Mouse (Mus musculus) lung, embryonic 14.5 days (tissue): ENCODE results near the gene Rhoh. TPM values are rescaled to one million over a fixed set of nuclear protein-coding genes. Genes with fewer than 3 reads are reported as not detected.

Experiments
- ATAC-seq: fragments of 200-750 bp; cut with Nextera tagmentation; 2 replicates; pipeline ENCODE4 v1.8.0; 2017; ENCODE audit warnings: mild to moderate bottlenecking, moderate TSS enrichment, moderate library complexity; ENCODE audit not compliant: insufficient read depth
- DNase-seq: peaks from one replicate; pipeline ENCODE4 v3.0.0-alpha.2; 2015
- H3K27ac ChIP-seq: fragments of 300-500 bp; sonication (generic); 2 replicates; pipeline ENCODE4 v1.5.1; 2014; ENCODE audit warnings: low read depth, mild to moderate bottlenecking, moderate library complexity
- H3K27me3 ChIP-seq: fragments of 300-500 bp; sonication (generic); 2 replicates; pipeline ENCODE4 v1.6.1; 2014; ENCODE audit warnings: low read length, control low read depth; ENCODE audit not compliant: insufficient read depth
- H3K36me3 ChIP-seq: fragments of 300-500 bp; sonication (generic); 2 replicates; pipeline ENCODE4 v1.6.1; 2014; ENCODE audit warnings: control low read depth; ENCODE audit not compliant: insufficient read depth
- H3K4me1 ChIP-seq: fragments of 300-500 bp; sonication (generic); 2 replicates; pipeline ENCODE4 v1.6.1; 2014; ENCODE audit warnings: antibody characterized with exemption, control low read depth; ENCODE audit not compliant: insufficient read depth
- H3K4me2 ChIP-seq: fragments of 300-500 bp; sonication (generic); 2 replicates; pipeline ENCODE4 v1.6.1; 2014; ENCODE audit warnings: mild to moderate bottlenecking
- H3K4me3 ChIP-seq: fragments of 300-500 bp; sonication (generic); 2 replicates; pipeline ENCODE4 v1.5.1; 2014; ENCODE audit warnings: low read depth, low read length
- H3K9ac ChIP-seq: fragments of 300-500 bp; sonication (generic); 2 replicates; pipeline ENCODE4 v1.6.1; 2014
- H3K9me3 ChIP-seq: fragments of 300-500 bp; sonication (generic); 2 replicates; pipeline ENCODE4 v1.6.1; 2016; ENCODE audit warnings: low read depth, low read length, control low read depth
- CTCF ChIP-seq: IDR thresholded peaks from 2 replicates; pipeline ENCODE4 v1.5.1; 2016; ENCODE audit warnings: antibody characterized with exemption, low read depth
- WGBS: fragments of 180-500 bp; shearing (Covaris S2); extraction: QIAGEN DNeasy Blood & Tissue Kit; methylation state at CpG from one replicate; pipeline ENCODE4 v1.1.7; 2014; 5-methylcytosine and 5-hydroxymethylcytosine counted together
- polyA plus RNA-seq: library from polyadenylated mRNA; unstranded; fragments of >200 nt; fragmentation: Nextera tagmentation; extraction: Ambion mirVana; gene quantifications from 2 replicates; pipeline ENCODE4 v1.2.1, GENCODE M21; 2014

The Rhoh gene
- polyA plus RNA-seq, 1 experiment from 2014 or later: 0.76 TPM

GRCm38 (mm10) chr5:65895121-65895692 lies 34.2 kb downstream of the Rhoh start:
- TF ChIP-seq CTCF: no peak
- Histone ChIP-seq H3K4me3 (no peak overlapping the region), H3K27ac (no peak overlapping the region), H3K27me3 (no peaks in the 10 kb centered on the region), H3K4me2 (no peak overlapping the region), H3K4me1 (no peaks in the 10 kb centered on the region), H3K36me3 (no peaks in the 10 kb centered on the region), H3K9me3 (no peaks in the 10 kb centered on the region), H3K9ac (no peak overlapping the region)
- DNase-seq (no peak), ATAC-seq (no peak)
- 76% methylated on average over 6 of the region's 6 CpGs for WGBS

GRCm38 (mm10) chr5:65895764-65896163 lies 34.8 kb downstream of the Rhoh start:
- Histone ChIP-seq H3K36me3 (no peaks in the 10 kb centered on the region), H3K27me3 (no peaks in the 10 kb centered on the region), H3K4me2 (no peak overlapping the region), H3K27ac (no peak overlapping the region), H3K9ac (no peak overlapping the region), H3K4me1 (no peaks in the 10 kb centered on the region), H3K9me3 (no peaks in the 10 kb centered on the region), H3K4me3 (no peak overlapping the region)
- 71% methylated on average over 7 of the region's 7 CpGs for WGBS
- no peak for DNase-seq
- TF ChIP-seq CTCF: no peak
- ATAC-seq: no peak

- H3K27me3 ChIP-seq: no peaks in the 10 kb centered on the region
- no peaks in the 10 kb centered on the region for H3K36me3 ChIP-seq
- 83% methylated on average over 2 of the region's 2 CpGs for WGBS
- ATAC-seq (no peak), DNase-seq (no peak)
- H3K9ac ChIP-seq: no peak overlapping the region
- H3K4me1 ChIP-seq: no peaks in the 10 kb centered on the region
- no peak overlapping the region for H3K4me3 ChIP-seq
- no peak for TF ChIP-seq CTCF
- no peak overlapping the region for H3K4me2 ChIP-seq
- peaks cover 2% of the 10 kb centered on the region; the same call in 1 of the 2 replicates for H3K9me3 ChIP-seq
- H3K27ac ChIP-seq: no peak overlapping the region
Measured at GRCm38 (mm10) chr5:65897731-65898130, 36.7 kb downstream of the Rhoh start.

GRCm38 (mm10) chr5:65898683-65899082 lies 37.7 kb downstream of the Rhoh start:
- WGBS: 59% methylated on average over 3 of the region's 3 CpGs
- TF ChIP-seq CTCF: no peak
- no peak overlapping the region for H3K9ac ChIP-seq
- no peaks in the 10 kb centered on the region for H3K4me1 ChIP-seq
- H3K27ac ChIP-seq: no peak overlapping the region
- no peaks in the 10 kb centered on the region for H3K27me3 ChIP-seq
- H3K4me3 ChIP-seq: no peak overlapping the region
- no peaks in the 10 kb centered on the region for H3K36me3 ChIP-seq
- DNase-seq: no peak
- no peak overlapping the region for H3K4me2 ChIP-seq
- peaks cover 8% of the 10 kb centered on the region; the same call in 1 of the 2 replicates for H3K9me3 ChIP-seq
- ATAC-seq: no peak

GRCm38 (mm10) chr5:65900113-65900512 lies 39.1 kb downstream of the Rhoh start:
- H3K27ac ChIP-seq: no peak overlapping the region
- H3K27me3 ChIP-seq: no peaks in the 10 kb centered on the region
- no peaks in the 10 kb centered on the region for H3K36me3 ChIP-seq
- no peak for TF ChIP-seq CTCF
- no peak overlapping the region for H3K4me3 ChIP-seq
- WGBS: 82% methylated on average over 6 of the region's 6 CpGs
- H3K9me3 ChIP-seq: peaks cover 13% of the 10 kb centered on the region; the same call in 1 of the 2 replicates
- ATAC-seq (no peak), DNase-seq (no peak)
- no peak overlapping the region for H3K9ac ChIP-seq
- no peaks in the 10 kb centered on the region for H3K4me1 ChIP-seq
- no peak overlapping the region for H3K4me2 ChIP-seq

GRCm38 (mm10) chr5:65900862-65901265 lies 39.9 kb downstream of the Rhoh start:
- no peaks in the 10 kb centered on the region for H3K4me1 ChIP-seq
- H3K9ac ChIP-seq: no peak overlapping the region
- peaks cover 16% of the 10 kb centered on the region; the same call in 1 of the 2 replicates for H3K9me3 ChIP-seq
- peak; percentile 22; the same call in 1 of the 2 replicates for TF ChIP-seq CTCF
- no peak overlapping the region for H3K4me2 ChIP-seq
- no peaks in the 10 kb centered on the region for H3K27me3 ChIP-seq
- H3K27ac ChIP-seq: 0 out of 2 replicates have a peak overlapping the region, but pooled peaks have one; percentile 34
- no peaks in the 10 kb centered on the region for H3K36me3 ChIP-seq
- no peak overlapping the region for H3K4me3 ChIP-seq
- peak; percentile 81 for ATAC-seq
- WGBS: 34% methylated on average over 7 of the region's 7 CpGs
- DNase-seq: peak; percentile 75

- H3K4me1 ChIP-seq: no peaks in the 10 kb centered on the region
- no peak overlapping the region for H3K27ac ChIP-seq
- 90% methylated on average over 10 of the region's 10 CpGs for WGBS
Measured at GRCm38 (mm10) chr5:65901868-65902418, 40.9 kb downstream of the Rhoh start.

More at GRCm38 (mm10) chr5:65901868-65902418, 40.9 kb downstream of the Rhoh start:
- no peak for TF ChIP-seq CTCF
- no peak for DNase-seq
- Histone ChIP-seq H3K9ac (no peak overlapping the region), H3K4me2 (no peak overlapping the region), H3K36me3 (no peaks in the 10 kb centered on the region), H3K9me3 (peaks cover 16% of the 10 kb centered on the region; the same call in 1 of the 2 replicates), H3K27me3 (no peaks in the 10 kb centered on the region), H3K4me3 (no peak overlapping the region)
- ATAC-seq: no peak
